In genomic region chr1:71653400-71654159, GRCm38 (mm10) we compare ENCODE assay signal across 8 mouse cellular contexts. TPM values are rescaled to one million over a fixed set of nuclear protein-coding genes. Genes with fewer than 3 reads are reported as not detected.
DNase-seq lines count a peak whose midpoint lies in the region; ATAC-seq lines count a peak whose summit lies in the region.

No protein-coding gene starts in this region.

- no peaks in the 10 kb centered on the region for H3K9me3 ChIP-seq in forebrain, embryonic 14.5 days (replicated peaks; ENCODE audit: control insufficient read depth, low read length)
- no peaks in the 10 kb centered on the region for H3K9me3 ChIP-seq in intestine, embryonic 14.5 days (ENCODE audit: control insufficient read depth, low read length)
- H3K9me3 ChIP-seq in lung, embryonic 16.5 days (ENCODE audit: control insufficient read depth, low read length), result no peaks in the 10 kb centered on the region
- no peaks in the 10 kb centered on the region for H3K9me3 ChIP-seq in stomach, embryonic 14.5 days (ENCODE audit: control insufficient read depth, low read depth, low read length)

- no peaks in the 10 kb centered on the region; the same call in 1 of the 2 replicates for H3K36me3 ChIP-seq in forebrain, embryonic 14.5 days (ENCODE audit: control insufficient read depth, insufficient read depth, low read length)
- peaks cover 13% of the 10 kb centered on the region for H3K36me3 ChIP-seq in intestine, embryonic 14.5 days (ENCODE audit: control insufficient read depth, insufficient read depth, low read length)
- H3K36me3 ChIP-seq in lung, embryonic 16.5 days (ENCODE audit: control insufficient read depth, insufficient read depth, low read length), result peaks cover 4% of the 10 kb centered on the region; the same call in 1 of the 2 replicates
- peaks cover 12% of the 10 kb centered on the region for H3K36me3 ChIP-seq in stomach, embryonic 14.5 days (ENCODE audit: control insufficient read depth, insufficient read depth, low read length)

- peak; percentile 58 for ATAC-seq in forebrain, embryonic 14.5 days
- ATAC-seq in intestine, embryonic 14.5 days (replicated peaks; ENCODE audit: low FRiP score, low TSS enrichment, low read depth), result peak; percentile 41
- peak; percentile 27 for ATAC-seq in lung, embryonic 16.5 days (ENCODE audit: low read depth)
- peak; percentile 10; the same call in 1 of the 2 replicates for ATAC-seq in stomach, embryonic 14.5 days (ENCODE audit: insufficient number of reproducible peaks, insufficient read depth, low FRiP score, low read depth)

- H3K4me3 ChIP-seq in forebrain, embryonic 14.5 days (ENCODE audit: low read depth, low read length), result peak overlapping the region; percentile 66
- H3K4me3 ChIP-seq in intestine, embryonic 14.5 days (ENCODE audit: low read depth, low read length), result peak overlapping the region; percentile 83
- H3K4me3 ChIP-seq in lung, embryonic 16.5 days (ENCODE audit: low read length), result peak overlapping the region; percentile 80
- peak overlapping the region; percentile 54 for H3K4me3 ChIP-seq in stomach, embryonic 14.5 days (ENCODE audit: low read depth, low read length)

- H3K4me2 ChIP-seq in forebrain, embryonic 14.5 days (ENCODE audit: low read length), result peak overlapping the region; percentile 85
- peak overlapping the region; percentile 91 for H3K4me2 ChIP-seq in intestine, embryonic 14.5 days (ENCODE audit: low read length)
- peak overlapping the region; percentile 90 for H3K4me2 ChIP-seq in lung, embryonic 16.5 days (ENCODE audit: low read depth, low read length)
- H3K4me2 ChIP-seq in stomach, embryonic 14.5 days (replicated peaks; ENCODE audit: low read depth, low read length), result peak overlapping the region; percentile 89

- H3K9ac ChIP-seq in forebrain, embryonic 14.5 days (ENCODE audit: low read length), result peak overlapping the region; percentile 72; the same call in 1 of the 2 replicates
- peak overlapping the region; percentile 82 for H3K9ac ChIP-seq in intestine, embryonic 14.5 days (ENCODE audit: low read length)
- peak overlapping the region; percentile 85 for H3K9ac ChIP-seq in lung, embryonic 16.5 days (ENCODE audit: low read length)
- peak overlapping the region; percentile 53 for H3K9ac ChIP-seq in stomach, embryonic 14.5 days (replicated peaks; ENCODE audit: low read depth, low read length)

- H3K27ac ChIP-seq in forebrain, embryonic 14.5 days (ENCODE audit: low read depth, low read length), result 0 out of 2 replicates have a peak overlapping the region, but pooled peaks have one; percentile 1
- peak overlapping the region; percentile 95 for H3K27ac ChIP-seq in intestine, embryonic 14.5 days (ENCODE audit: low read depth)
- H3K27ac ChIP-seq in lung, embryonic 16.5 days (ENCODE audit: low read length), result peak overlapping the region; percentile 95
- peak overlapping the region; percentile 87 for H3K27ac ChIP-seq in stomach, embryonic 14.5 days (ENCODE audit: low read length)

- WGBS in forebrain, embryonic 14.5 days, result 0% methylated on average over 24 of the region's 24 CpGs
- under 1% methylated on average over 24 of the region's 24 CpGs for WGBS in intestine, embryonic 14.5 days
- WGBS in lung, embryonic 16.5 days, result under 1% methylated on average over 24 of the region's 24 CpGs
- under 1% methylated on average over 24 of the region's 24 CpGs for WGBS in stomach, embryonic 14.5 days

- H3K4me1 ChIP-seq in forebrain, embryonic 14.5 days (ENCODE audit: control insufficient read depth, insufficient read depth, low read length), result no peaks in the 10 kb centered on the region; the same call in 1 of the 2 replicates
- peaks cover 19% of the 10 kb centered on the region for H3K4me1 ChIP-seq in intestine, embryonic 14.5 days (replicated peaks; ENCODE audit: control insufficient read depth, insufficient read depth, low read length)
- H3K4me1 ChIP-seq in lung, embryonic 16.5 days (replicated peaks; ENCODE audit: control insufficient read depth, insufficient read depth, low read length), result peaks cover 17% of the 10 kb centered on the region
- peaks cover 11% of the 10 kb centered on the region; the same call in 1 of the 2 replicates for H3K4me1 ChIP-seq in stomach, embryonic 14.5 days (ENCODE audit: control insufficient read depth, insufficient read depth, low read length)

- DNase-seq in urinary bladder, postnatal 14 days (ENCODE audit: low spot score), result peak; percentile 17
- DNase-seq in urinary bladder, postnatal 10 days (ENCODE audit: low spot score), result no peak
- DNase-seq in forebrain, embryonic 14.5 days (ENCODE audit: low spot score), result peak; percentile 6
- peak; percentile 85 for DNase-seq in intestine, embryonic 14.5 days (ENCODE audit: low spot score)
- no peak for DNase-seq in natural killer cell, adult 2 months (ENCODE audit: low spot score in 2 of 2)
- no peak for DNase-seq in spleen, adult 18-20 months

- no peaks in the 10 kb centered on the region for H3K27me3 ChIP-seq in forebrain, embryonic 14.5 days (replicated peaks; ENCODE audit: control insufficient read depth, insufficient read depth, low read length)
- H3K27me3 ChIP-seq in intestine, embryonic 14.5 days (replicated peaks; ENCODE audit: control insufficient read depth, insufficient read depth, low read length), result no peaks in the 10 kb centered on the region
- H3K27me3 ChIP-seq in lung, embryonic 16.5 days (ENCODE audit: control insufficient read depth, insufficient read depth, low read depth, low read length), result no peaks in the 10 kb centered on the region
- H3K27me3 ChIP-seq in stomach, embryonic 14.5 days (ENCODE audit: control insufficient read depth, insufficient read depth, low read length), result no peaks in the 10 kb centered on the region

RNA-seq across cellular contexts. Expression of gene Fn1, which starts 0.6 kb away (rescaled TPM):
- polyA plus RNA-seq in forebrain, embryonic 14.5 days (2014; fragmentation: Nextera tagmentation; extraction: Ambion mirVana), result 22.5 and 34.9 TPM in 2 replicates
- polyA plus RNA-seq in intestine, embryonic 14.5 days (2014; fragmentation: Nextera tagmentation; extraction: Ambion mirVana), result 115 and 136 TPM in 2 replicates
- 185 and 189 TPM in 2 replicates for polyA plus RNA-seq in lung, embryonic 16.5 days (2015; fragmentation: Nextera tagmentation; extraction: Ambion mirVana)
- polyA plus RNA-seq in stomach, embryonic 14.5 days (2014; fragmentation: Nextera tagmentation; extraction: Ambion mirVana), result 182 and 185 TPM in 2 replicates

Comparison
In these comparisons a context has a peak if more than half of its experiments do, and no peak if none do; other contexts are left out.
1. DNase-seq: peak in urinary bladder, postnatal 14 days (single experiment), forebrain, embryonic 14.5 days (single experiment) and intestine, embryonic 14.5 days (single experiment); none in urinary bladder, postnatal 10 days (single experiment), natural killer cell, adult 2 months (0 of 2) and spleen, adult 18-20 months (0 of 2).
2. H3K27ac ChIP-seq: peak in every context shown above with its lines; median percentile 95 in intestine, embryonic 14.5 days; 95 in lung, embryonic 16.5 days; 87 in stomach, embryonic 14.5 days; 1 in forebrain, embryonic 14.5 days.
3. Peak in every context shown above with its lines, with median percentiles within 50 percentile points of each other: ATAC-seq, H3K4me2 ChIP-seq, H3K4me3 ChIP-seq and H3K9ac ChIP-seq.